In genomic region chr10:130336385-130336784, GRCm38 (mm10) we compare ENCODE assay signal across 30 mouse cellular contexts. TPM values are rescaled to one million over a fixed set of nuclear protein-coding genes. Genes with fewer than 3 reads are reported as not detected.
DNase-seq lines count a peak whose midpoint lies in the region; ATAC-seq and TF ChIP-seq lines count a peak whose summit lies in the region.
"Had no signal": no experiment of that assay in that cellular context is flagged by ENCODE, and none has a peak within 500 bp of the region (broad histone marks: within the 10 kb centered on the region; RNA-seq: fewer than 3 reads in every experiment).

No protein-coding gene starts in this region.

- TF ChIP-seq POLR2A in MEL (IDR thresholded peaks at IDR 0.05; ENCODE audit: control insufficient read depth in 1 of 2, insufficient read depth in 1 of 2, low read depth in 1 of 2, low read length in 2 of 2, poor library complexity in 1 of 2) = no peak

- H3K27me3 ChIP-seq in liver, embryonic 11.5 days (replicated peaks; ENCODE audit: control insufficient read depth, insufficient read depth, low read length) = no peaks in the 10 kb centered on the region
- no peaks in the 10 kb centered on the region for H3K27me3 ChIP-seq in liver, embryonic 12.5 days (replicated peaks)
- no peaks in the 10 kb centered on the region for H3K27me3 ChIP-seq in MEL (ENCODE audit: control insufficient read depth in 1 of 2, insufficient read depth in 2 of 2, low read length in 2 of 2)
- no peaks in the 10 kb centered on the region for H3K27me3 ChIP-seq in hindbrain, embryonic 12.5 days
- H3K27me3 ChIP-seq in forebrain, embryonic 16.5 days (replicated peaks; ENCODE audit: control insufficient read depth, insufficient read depth, low read length) = no peaks in the 10 kb centered on the region
- H3K27me3 ChIP-seq: heart, embryonic 15.5 days; liver, embryonic 15.5 days; lung, embryonic 15.5 days; midbrain, embryonic 12.5 days had no signal

- H3K4me1 ChIP-seq in liver, embryonic 11.5 days (replicated peaks; ENCODE audit: control insufficient read depth, insufficient read depth, low read length) = no peaks in the 10 kb centered on the region
- no peaks in the 10 kb centered on the region for H3K4me1 ChIP-seq in liver, embryonic 12.5 days
- peaks cover 7 to 18% of the 10 kb centered on the region in 2 experiments for H3K4me1 ChIP-seq in MEL (ENCODE audit: control insufficient read depth in 1 of 2, insufficient read depth in 2 of 2, low read length in 2 of 2)
- no peaks in the 10 kb centered on the region for H3K4me1 ChIP-seq in hindbrain, embryonic 12.5 days
- H3K4me1 ChIP-seq in forebrain, embryonic 16.5 days (replicated peaks; ENCODE audit: control insufficient read depth, insufficient read depth, low read length) = no peaks in the 10 kb centered on the region
- H3K4me1 ChIP-seq: heart, embryonic 15.5 days; liver, embryonic 15.5 days; lung, embryonic 15.5 days; midbrain, embryonic 12.5 days had no signal

- no peaks in the 10 kb centered on the region for H3K79me2 ChIP-seq in MEL (ENCODE audit: control insufficient read depth, insufficient read depth, low read length, poor library complexity)

- no peak overlapping the region for H3K4me2 ChIP-seq in liver, embryonic 11.5 days
- no peak overlapping the region for H3K4me2 ChIP-seq in liver, embryonic 12.5 days
- no peak overlapping the region for H3K4me2 ChIP-seq in hindbrain, embryonic 12.5 days (replicated peaks)
- no peak overlapping the region for H3K4me2 ChIP-seq in forebrain, embryonic 16.5 days (ENCODE audit: low read length)
- H3K4me2 ChIP-seq: heart, embryonic 15.5 days; liver, embryonic 15.5 days; lung, embryonic 15.5 days; midbrain, embryonic 12.5 days had no signal

- peak; percentile 90 to 93 for TF ChIP-seq EP300 in MEL (IDR thresholded peaks at IDR 0.05; ENCODE audit: low read depth in 1 of 2, low read length in 2 of 2)

- no peak overlapping the region for H3K4me3 ChIP-seq in liver, embryonic 11.5 days (ENCODE audit: low read depth, low read length)
- no peak overlapping the region for H3K4me3 ChIP-seq in liver, embryonic 12.5 days
- no peak overlapping the region for H3K4me3 ChIP-seq in MEL (ENCODE audit: control insufficient read depth in 1 of 2, insufficient read depth in 1 of 2, low read depth in 2 of 2, low read length in 2 of 2)
- no peak overlapping the region for H3K4me3 ChIP-seq in hindbrain, embryonic 12.5 days
- no peak overlapping the region for H3K4me3 ChIP-seq in forebrain, embryonic 16.5 days (replicated peaks; ENCODE audit: low read length)
- H3K4me3 ChIP-seq: heart, embryonic 15.5 days; left cerebral cortex, adult 2 months; liver, embryonic 15.5 days; lung, embryonic 15.5 days; midbrain, embryonic 12.5 days had no signal

- TF ChIP-seq CTCF in MEL (IDR thresholded peaks at IDR 0.05 in 2 of 3, conservative IDR thresholded peaks at IDR 0.05 in 1 of 3; ENCODE audit: control insufficient read depth in 1 of 3, insufficient read depth in 1 of 3, low read depth in 2 of 3, low read length in 3 of 3, poor library complexity in 1 of 3, severe bottlenecking in 1 of 3) = no peak

- no peak for DNase-seq in liver, embryonic 11.5 days (ENCODE audit: low spot score)
- peak; percentile 51 for DNase-seq in MEL (ENCODE audit: low read depth, low spot score)
- peak; percentile 74 for DNase-seq in induced T-regulatory cell, adult 2 months (ENCODE audit: low read depth)
- no peak for DNase-seq in kidney, adult 9 months
- DNase-seq: adrenal gland, postnatal 36 days; cerebellum, adult 9-11 months; gastrocnemius, postnatal 36 days; heart, postnatal 36 days; kidney, postnatal 4 days; layer of hippocampus, adult 9-11 months; thymus, postnatal 14 days had no signal

- no peak for TF ChIP-seq RAD21 in MEL (IDR thresholded peaks at IDR 0.05; ENCODE audit: low read depth, low read length)

- no peak overlapping the region for H3K9ac ChIP-seq in liver, embryonic 11.5 days (ENCODE audit: low read depth, low read length)
- no peak overlapping the region for H3K9ac ChIP-seq in liver, embryonic 12.5 days
- H3K9ac ChIP-seq in MEL (ENCODE audit: control insufficient read depth, low read depth, low read length, poor library complexity, severe bottlenecking) = no peak overlapping the region
- H3K9ac ChIP-seq in hindbrain, embryonic 12.5 days = no peak overlapping the region
- H3K9ac ChIP-seq in forebrain, embryonic 16.5 days (replicated peaks; ENCODE audit: low read depth, low read length) = no peak overlapping the region
- H3K9ac ChIP-seq: heart, embryonic 15.5 days; liver, embryonic 15.5 days; lung, embryonic 15.5 days; midbrain, embryonic 12.5 days had no signal

- WGBS in liver, embryonic 11.5 days = 47% methylated on average over 1 of the region's 1 CpGs
- 10% methylated on average over 1 of the region's 1 CpGs for WGBS in liver, embryonic 12.5 days (ENCODE audit: insufficient replicate concordance)
- WGBS in hindbrain, embryonic 12.5 days = 90% methylated on average over 1 of the region's 1 CpGs
- 93% methylated on average over 1 of the region's 1 CpGs for WGBS in forebrain, embryonic 16.5 days

- 0 out of 2 replicates have a peak, but pooled peaks have one; percentile 41 for ATAC-seq in liver, embryonic 11.5 days (replicated peaks; ENCODE audit: low FRiP score)
- ATAC-seq in liver, embryonic 12.5 days = no peak
- no peak for ATAC-seq in hindbrain, embryonic 12.5 days (ENCODE audit: low FRiP score)
- no peak for ATAC-seq in forebrain, embryonic 16.5 days
- ATAC-seq: hindbrain, embryonic 16.5 days; intestine, postnatal 0 days had no signal

- no peaks in the 10 kb centered on the region for H3K9me3 ChIP-seq in liver, embryonic 11.5 days (ENCODE audit: control insufficient read depth, low read length)
- H3K9me3 ChIP-seq in liver, embryonic 12.5 days (replicated peaks) = no peaks in the 10 kb centered on the region
- H3K9me3 ChIP-seq in MEL (replicated peaks; ENCODE audit: insufficient read depth, low read length) = no peaks in the 10 kb centered on the region
- no peaks in the 10 kb centered on the region for H3K9me3 ChIP-seq in hindbrain, embryonic 12.5 days (replicated peaks)
- no peaks in the 10 kb centered on the region for H3K9me3 ChIP-seq in forebrain, embryonic 16.5 days (ENCODE audit: control insufficient read depth, low read length)
- H3K9me3 ChIP-seq: heart, embryonic 15.5 days; liver, embryonic 15.5 days; lung, embryonic 15.5 days; midbrain, embryonic 12.5 days had no signal

- no peak overlapping the region for H3K27ac ChIP-seq in liver, embryonic 11.5 days (ENCODE audit: low read depth, low read length)
- H3K27ac ChIP-seq in liver, embryonic 12.5 days = no peak overlapping the region
- H3K27ac ChIP-seq in MEL (ENCODE audit: control insufficient read depth, low read depth, low read length) = peak overlapping the region; percentile 77
- no peak overlapping the region for H3K27ac ChIP-seq in hindbrain, embryonic 12.5 days
- no peak overlapping the region for H3K27ac ChIP-seq in forebrain, embryonic 16.5 days (ENCODE audit: low read length)
- H3K27ac ChIP-seq: heart, embryonic 15.5 days; left cerebral cortex, adult 2 months; liver, embryonic 15.5 days; lung, embryonic 15.5 days; macrophage; midbrain, embryonic 12.5 days had no signal

- no peaks in the 10 kb centered on the region for H3K36me3 ChIP-seq in liver, embryonic 11.5 days (ENCODE audit: control insufficient read depth, insufficient read depth, low read length)
- no peaks in the 10 kb centered on the region for H3K36me3 ChIP-seq in liver, embryonic 12.5 days
- peaks cover 0 to 21% of the 10 kb centered on the region in 2 experiments; a peak in 2 of 4 replicates for H3K36me3 ChIP-seq in MEL (ENCODE audit: control insufficient read depth in 1 of 2, insufficient read depth in 2 of 2, low read length in 2 of 2)
- H3K36me3 ChIP-seq in hindbrain, embryonic 12.5 days = no peaks in the 10 kb centered on the region
- no peaks in the 10 kb centered on the region for H3K36me3 ChIP-seq in forebrain, embryonic 16.5 days (ENCODE audit: control insufficient read depth, insufficient read depth)
- H3K36me3 ChIP-seq: heart, embryonic 15.5 days; liver, embryonic 15.5 days; lung, embryonic 15.5 days; midbrain, embryonic 12.5 days had no signal

TF ChIP-seq in MEL, 35 proteins besides CTCF, POLR2A, EP300 and RAD21 (continues in another document):
- TF ChIP-seq USF2 (IDR thresholded peaks at IDR 0.05; ENCODE audit: borderline replicate concordance in 1 of 2, insufficient read depth in 1 of 2, low read depth in 1 of 2, low read length in 2 of 2) = no peak
- TF ChIP-seq USF1 (IDR thresholded peaks at IDR 0.05; ENCODE audit: low read depth, low read length) = no peak
- no peak for TF ChIP-seq POLR2AphosphoS2 (IDR thresholded peaks at IDR 0.05; ENCODE audit: low read length)
- 0 out of 2 replicates have a peak, but pooled peaks have one; percentile 22 for TF ChIP-seq MAX (IDR thresholded peaks at IDR 0.05; ENCODE audit: low read length)

RNA-seq across cellular contexts. Expression of gene Tespa1, which starts 13.7 kb away (rescaled TPM):
- 3.3 and 4.4 TPM in 2 replicates for polyA plus RNA-seq in liver, embryonic 11.5 days (2014; fragmentation: Nextera tagmentation; extraction: Ambion mirVana)
- polyA plus RNA-seq in liver, embryonic 12.5 days (2016; fragmentation: Nextera tagmentation; extraction: Ambion mirVana) = 3.8 and 3.9 TPM in 2 replicates
- 2.7 and 7.8 TPM in 2 replicates for total RNA-seq in MEL (2012; rRNA removed)
- 1 to 10 TPM in 1 of 2 experiments, not detected in 1; 3.5 TPM for polyA plus RNA-seq in MEL (2012; ENCODE audit: insufficient read depth in 1 of 2, insufficient read length in 2 of 2, low read depth in 1 of 2, low replicate concordance in 2 of 2, missing spikeins in 1 of 2)
- polyA plus RNA-seq in hindbrain, embryonic 12.5 days (2016; fragmentation: Nextera tagmentation; extraction: Ambion mirVana) = 0.31 TPM in 1 of 2 replicates, not detected in the other
- not detected in 2 replicates for polyA plus RNA-seq in forebrain, embryonic 16.5 days (2015; fragmentation: Nextera tagmentation; extraction: Ambion mirVana)
- polyA plus RNA-seq: midbrain, embryonic 12.5 days; testis, adult 2 months had no signal

RNA-seq across cellular contexts. Expression of gene Neurod4, which starts 56.3 kb away (rescaled TPM):
- polyA plus RNA-seq in liver, embryonic 11.5 days (2014; fragmentation: Nextera tagmentation; extraction: Ambion mirVana) = not detected in 2 replicates
- not detected in 2 replicates for polyA plus RNA-seq in liver, embryonic 12.5 days (2016; fragmentation: Nextera tagmentation; extraction: Ambion mirVana)
- not detected in 2 replicates for total RNA-seq in MEL (2012; rRNA removed)
- polyA plus RNA-seq in MEL (2012; ENCODE audit: insufficient read depth in 1 of 2, insufficient read length in 2 of 2, low read depth in 1 of 2, low replicate concordance in 2 of 2, missing spikeins in 1 of 2) = not detected
- 7.8 and 8.6 TPM in 2 replicates for polyA plus RNA-seq in hindbrain, embryonic 12.5 days (2016; fragmentation: Nextera tagmentation; extraction: Ambion mirVana)
- polyA plus RNA-seq in forebrain, embryonic 16.5 days (2015; fragmentation: Nextera tagmentation; extraction: Ambion mirVana) = 4.2 and 5.4 TPM in 2 replicates
- total RNA-seq: gastrocnemius, adult 18-20 months; gastrocnemius, postnatal 36 days; heart, postnatal 36 days; monocyte, adult 5-6 weeks had no signal
- polyA plus RNA-seq: heart, embryonic 15.5 days; intestine, postnatal 0 days; kidney, embryonic 16.5 days; liver, embryonic 15.5 days; lung, embryonic 15.5 days; macrophage; small intestine, adult 2 months; testis, adult 2 months had no signal

RNA-seq across cellular contexts. Expression of gene Vmn2r84, which starts 57.7 kb away (rescaled TPM):
- not detected in 2 replicates for polyA plus RNA-seq in liver, embryonic 11.5 days (2014; fragmentation: Nextera tagmentation; extraction: Ambion mirVana)
- polyA plus RNA-seq in liver, embryonic 12.5 days (2016; fragmentation: Nextera tagmentation; extraction: Ambion mirVana) = 0.01 and 0.02 TPM in 2 replicates
- 0.03 TPM in 1 of 2 replicates, not detected in the other for total RNA-seq in MEL (2012; rRNA removed)
- under 1 TPM in 1 of 2 experiments, not detected in 1; 0.01 TPM for polyA plus RNA-seq in MEL (2012; ENCODE audit: insufficient read depth in 1 of 2, insufficient read length in 2 of 2, low read depth in 1 of 2, low replicate concordance in 2 of 2, missing spikeins in 1 of 2)
- not detected in 2 replicates for polyA plus RNA-seq in hindbrain, embryonic 12.5 days (2016; fragmentation: Nextera tagmentation; extraction: Ambion mirVana)
- 0.02 TPM in 1 of 2 replicates, not detected in the other for polyA plus RNA-seq in forebrain, embryonic 16.5 days (2015; fragmentation: Nextera tagmentation; extraction: Ambion mirVana)
- total RNA-seq: adrenal gland, adult 18-20 months; adrenal gland, postnatal 36 days; gastrocnemius, adult 18-20 months; gastrocnemius, postnatal 36 days; heart, postnatal 36 days; monocyte, adult 5-6 weeks had no signal
- polyA plus RNA-seq: embryonic facial prominence, embryonic 11.5 days; heart, embryonic 15.5 days; intestine, postnatal 0 days; kidney, embryonic 16.5 days; liver, embryonic 15.5 days; lung, embryonic 15.5 days; macrophage; midbrain, embryonic 12.5 days; neural tube, embryonic 11.5 days; small intestine, adult 2 months; testis, adult 2 months had no signal

Comparison
In these comparisons a context has a peak if more than half of its experiments do, and no peak if none do; other contexts are left out.
1. DNase-seq: peak in MEL (single experiment) and induced T-regulatory cell, adult 2 months (single experiment); none in liver, embryonic 11.5 days (single experiment) and kidney, adult 9 months (single experiment).